Mouse (Mus musculus): ENCODE results near the gene Foxp1. TPM values are rescaled to one million over a fixed set of nuclear protein-coding genes. Genes with fewer than 3 reads are reported as not detected.

The Foxp1 gene
- 31.4 and 39.4 TPM in 2 replicates for polyA plus RNA-seq (2012; rRNA removed)

- WGBS = under 1% methylated on average over 72 of the region's 72 CpGs
These were observed at the start of gene Foxp1 for GRCm38 (mm10) chr6:99522359-99523108. TSS of gene Foxp1 (minus strand) at chr6:99522721.

GRCm38 (mm10) chr6:99572071-99572470, 49.5 kb upstream of the Foxp1 start:
- DNase-seq (ENCODE audit: low read depth, low spot score) = no peak
- WGBS = 71% methylated on average over 5 of the region's 5 CpGs

More at GRCm38 (mm10) chr6:99522359-99523108, at the start of gene Foxp1:
- no peak for DNase-seq (ENCODE audit: low read depth, low spot score)

GRCm38 (mm10) chr6:99566921-99567320, 44.4 kb upstream of the Foxp1 start:
- no peak for DNase-seq (ENCODE audit: low read depth, low spot score)
- 74% methylated on average over 8 of the region's 8 CpGs for WGBS

- 74% methylated on average over 3 of the region's 3 CpGs for WGBS
- DNase-seq (ENCODE audit: low read depth, low spot score) = no peak
These were observed 42.2 kb upstream of the Foxp1 start for GRCm38 (mm10) chr6:99564766-99565165.

- WGBS = 83% methylated on average over 5 of the region's 5 CpGs
- no peak for DNase-seq (ENCODE audit: low read depth, low spot score)
These were observed 34.4 kb upstream of the Foxp1 start for GRCm38 (mm10) chr6:99556950-99557349.

GRCm38 (mm10) chr6:99552816-99553215, 30.3 kb upstream of the Foxp1 start:
- 81% methylated on average over 1 of the region's 1 CpGs for WGBS
- DNase-seq (ENCODE audit: low read depth, low spot score) = no peak

GRCm38 (mm10) chr6:99546416-99546815, 23.9 kb upstream of the Foxp1 start:
- 98% methylated on average over 2 of the region's 2 CpGs for WGBS
- DNase-seq (ENCODE audit: low read depth, low spot score) = no peak

GRCm38 (mm10) chr6:99545437-99545836, 22.9 kb upstream of the Foxp1 start:
- no peak for DNase-seq (ENCODE audit: low read depth, low spot score)
- 43% methylated on average over 6 of the region's 6 CpGs for whole genome bisulfite sequencing

- no peak for DNase-seq (ENCODE audit: low read depth, low spot score)
- WGBS = 48% methylated on average over 3 of the region's 3 CpGs
These were observed 18.6 kb upstream of the Foxp1 start for GRCm38 (mm10) chr6:99541105-99541504.

GRCm38 (mm10) chr6:99540653-99541052, 18.1 kb upstream of the Foxp1 start:
- DNase-seq (ENCODE audit: low read depth, low spot score) = no peak
- WGBS = 64% methylated on average over 6 of the region's 6 CpGs

- WGBS = 83% methylated on average over 5 of the region's 5 CpGs
- no peak for DNase-seq (ENCODE audit: low read depth, low spot score)
These were observed 17.6 kb upstream of the Foxp1 start for GRCm38 (mm10) chr6:99540146-99540545.

GRCm38 (mm10) chr6:99538194-99538941, 15.8 kb upstream of the Foxp1 start:
- WGBS = 83% methylated on average over 17 of the region's 17 CpGs
- no peak for DNase-seq (ENCODE audit: low read depth, low spot score)

GRCm38 (mm10) chr6:99534211-99534745, 11.8 kb upstream of the Foxp1 start:
- 67% methylated on average over 5 of the region's 5 CpGs for WGBS
- DNase-seq (ENCODE audit: low read depth, low spot score) = no peak

- no peak for DNase-seq (ENCODE audit: low read depth, low spot score)
- 53% methylated on average over 4 of the region's 4 CpGs for WGBS
These were observed 9.9 kb upstream of the Foxp1 start for GRCm38 (mm10) chr6:99532458-99532857.

GRCm38 (mm10) chr6:99528972-99529371, 6.5 kb upstream of the Foxp1 start:
- WGBS = 63% methylated on average over 2 of the region's 2 CpGs
- no peak for DNase-seq (ENCODE audit: low read depth, low spot score)

GRCm38 (mm10) chr6:99527457-99528105, 5.1 kb upstream of the Foxp1 start:
- 87% methylated on average over 6 of the region's 6 CpGs for WGBS
- no peak for DNase-seq (ENCODE audit: low read depth, low spot score)

GRCm38 (mm10) chr6:99525351-99525750, 2.8 kb upstream of the Foxp1 start:
- 51% methylated on average over 8 of the region's 8 CpGs for WGBS
- no peak for DNase-seq (ENCODE audit: low read depth, low spot score)

GRCm38 (mm10) chr6:99523679-99524370, 1.3 kb upstream of the Foxp1 start:
- no peak for DNase-seq (ENCODE audit: low read depth, low spot score)
- WGBS = 21% methylated on average over 10 of the region's 10 CpGs

- DNase-seq (ENCODE audit: low read depth, low spot score) = no peak
- under 1% methylated on average over 22 of the region's 22 CpGs for WGBS
These were observed 650 bp upstream of the Foxp1 start for GRCm38 (mm10) chr6:99523109-99523632.

All from large intestine, adult 2 months (tissue).